8 mouse cellular contexts compared by ENCODE assay signal in genomic region chr5:146905486-146906172, GRCm38 (mm10). TPM values are rescaled to one million over a fixed set of nuclear protein-coding genes. Genes with fewer than 3 reads are reported as not detected.
DNase-seq lines count a peak whose midpoint lies in the region; ATAC-seq and TF ChIP-seq lines count a peak whose summit lies in the region.

No protein-coding gene starts in this region.

- no peak overlapping the region for H3ac ChIP-seq in C2C12 (ENCODE audit: control insufficient read depth, insufficient read length, low read depth)

- H3K27me3 ChIP-seq in C2C12 (ENCODE audit: control insufficient read depth, insufficient read depth, insufficient read length): no peaks in the 10 kb centered on the region
- 0 out of 2 replicates have a peak, but pooled peaks cover 5% of the 10 kb centered on the region for H3K27me3 ChIP-seq in embryonic facial prominence, embryonic 12.5 days
- no peaks in the 10 kb centered on the region for H3K27me3 ChIP-seq in liver, adult 2 months (ENCODE audit: control insufficient read depth, insufficient read depth, low read length)

- H3K79me2 ChIP-seq in C2C12 (ENCODE audit: control insufficient read depth, insufficient read depth): no peaks in the 10 kb centered on the region
- H3K79me2 ChIP-seq in liver, adult 2 months (ENCODE audit: control insufficient read depth, insufficient read depth, low read length): no peaks in the 10 kb centered on the region

- no peak overlapping the region for H3K27ac ChIP-seq in embryonic facial prominence, embryonic 12.5 days
- no peak overlapping the region for H3K27ac ChIP-seq in liver, adult 2 months (replicated peaks; ENCODE audit: insufficient read depth, low read depth, low read length)

- H3K36me3 ChIP-seq in C2C12 (ENCODE audit: control insufficient read depth, insufficient read depth): no peaks in the 10 kb centered on the region
- H3K36me3 ChIP-seq in embryonic facial prominence, embryonic 12.5 days: no peaks in the 10 kb centered on the region
- H3K36me3 ChIP-seq in liver, adult 2 months (ENCODE audit: control insufficient read depth, insufficient read depth, low read length): no peaks in the 10 kb centered on the region

- TF ChIP-seq CTCF in C2C12 (IDR thresholded peaks at IDR 0.05; ENCODE audit: control insufficient read depth, insufficient read depth, insufficient read length): peak; percentile 38
- TF ChIP-seq CTCF in liver, adult 2 months (IDR thresholded peaks at IDR 0.05; ENCODE audit: low read depth, low read length): peak; percentile 85

- H3K79me3 ChIP-seq in C2C12 (ENCODE audit: low read depth): no peaks in the 10 kb centered on the region

- WGBS in embryonic facial prominence, embryonic 12.5 days: 25% methylated on average over 14 of the region's 14 CpGs
- 24% methylated on average over 14 of the region's 14 CpGs for WGBS in liver, adult 2 months

- peak overlapping the region; percentile 38; the same call in 1 of the 2 replicates for H3K4me2 ChIP-seq in embryonic facial prominence, embryonic 12.5 days (replicated peaks)

- H3K4me1 ChIP-seq in embryonic facial prominence, embryonic 12.5 days: no peaks in the 10 kb centered on the region
- peaks cover 10% of the 10 kb centered on the region for H3K4me1 ChIP-seq in liver, adult 2 months (ENCODE audit: control insufficient read depth, insufficient read depth, low read length)

- no peak; the same call in 1 of the 2 replicates for ATAC-seq in embryonic facial prominence, embryonic 12.5 days (ENCODE audit: insufficient number of reproducible peaks, insufficient read depth, low FRiP score, low TSS enrichment)
- peak; percentile 69 for ATAC-seq in monocyte, adult 5-6 weeks (replicated peaks; ENCODE audit: insufficient number of reproducible peaks, low FRiP score, low TSS enrichment, poor library complexity, severe bottlenecking)

- no peaks in the 10 kb centered on the region for H3K9me3 ChIP-seq in embryonic facial prominence, embryonic 12.5 days

- no peak overlapping the region for H3K4me3 ChIP-seq in C2C12 (ENCODE audit: insufficient read depth, poor library complexity, severe bottlenecking)
- no peak overlapping the region for H3K4me3 ChIP-seq in embryonic facial prominence, embryonic 12.5 days
- no peak overlapping the region for H3K4me3 ChIP-seq in liver, adult 2 months (ENCODE audit: insufficient read depth, low read depth, low read length)

- peak; percentile 75 to 84 for DNase-seq in adrenal gland, postnatal 36 days
- peak; percentile 66 for DNase-seq in heart, adult 8-10 months (ENCODE audit: low spot score)
- peak; percentile 42 to 78 for DNase-seq in kidney, adult 8-10 months
- DNase-seq in liver, adult 2 months (ENCODE audit: extremely low read depth, low read depth, low spot score): peak; percentile 31
- peak; percentile 75 to 91 for DNase-seq in spleen, postnatal 4 days (ENCODE audit: low spot score in 2 of 2)

- no peak overlapping the region for H3K9ac ChIP-seq in embryonic facial prominence, embryonic 12.5 days
- no peak overlapping the region for H3K9ac ChIP-seq in liver, adult 2 months (ENCODE audit: low read depth, low read length)

- TF ChIP-seq POLR2A in liver, adult 2 months (IDR thresholded peaks at IDR 0.05; ENCODE audit: extremely low read depth, insufficient read depth, low read length): no peak

TF ChIP-seq in C2C12, 6 proteins besides CTCF, POLR2A, EP300 and RAD21:
- TF ChIP-seq MAX (IDR thresholded peaks at IDR 0.05): no peak
- TF ChIP-seq MYOD1 (IDR thresholded peaks at IDR 0.05; ENCODE audit: control insufficient read depth, insufficient read length, low read depth): no peak
- no peak for TF ChIP-seq MYOG (IDR thresholded peaks at IDR 0.05; ENCODE audit: control insufficient read depth, extremely low read depth, insufficient read length)
- no peak for TF ChIP-seq CEBPB (IDR thresholded peaks at IDR 0.05; ENCODE audit: low read depth)
- TF ChIP-seq USF1 (IDR thresholded peaks at IDR 0.05; ENCODE audit: low read depth): no peak
- no peak for TF ChIP-seq FOSL1 (IDR thresholded peaks at IDR 0.05; ENCODE audit: insufficient read depth, low read length, poor library complexity, severe bottlenecking)

RNA-seq across cellular contexts. Expression of gene Gtf3a, which starts 42.8 kb away (rescaled TPM):
- polyA plus RNA-seq in C2C12 (2012; fragmentation: generic; extraction: Trizol): 96.4 TPM
- total RNA-seq in adrenal gland, postnatal 36 days (2021): 10 to 100 TPM; 26.6 to 33.1 TPM
- 110 and 116 TPM in 2 replicates for polyA plus RNA-seq in embryonic facial prominence, embryonic 12.5 days (2016; fragmentation: Nextera tagmentation; extraction: Ambion mirVana)
- 10 to 100 TPM; 15.8 to 22.6 (median 19.9) TPM for total RNA-seq in heart, adult 8-10 months (2022)
- 12.2 and 15.6 TPM in 2 replicates for total RNA-seq in liver, adult 2 months (2014; rRNA removed)
- 15.3 and 17.9 TPM in 2 replicates for polyA plus RNA-seq in liver, adult 2 months (2012; rRNA removed)
- total RNA-seq in monocyte, adult 5-6 weeks (2017): 86.3 to 99.1 TPM (median 88.2 TPM) in 3 replicates

RNA-seq across cellular contexts. Expression of gene Mtif3, which starts 58.0 kb away (rescaled TPM):
- 17.1 TPM for polyA plus RNA-seq in C2C12 (2012; fragmentation: generic; extraction: Trizol)
- total RNA-seq in adrenal gland, postnatal 36 days (2021): 10 to 100 TPM; 24.0 to 31.5 TPM
- 25.2 and 29.7 TPM in 2 replicates for polyA plus RNA-seq in embryonic facial prominence, embryonic 12.5 days (2016; fragmentation: Nextera tagmentation; extraction: Ambion mirVana)
- total RNA-seq in heart, adult 8-10 months (2022): 10 to 100 TPM; 26.8 to 38.0 (median 31.5) TPM
- 20.3 and 24.1 TPM in 2 replicates for total RNA-seq in liver, adult 2 months (2014; rRNA removed)
- 17.4 and 17.5 TPM in 2 replicates for polyA plus RNA-seq in liver, adult 2 months (2012; rRNA removed)
- total RNA-seq in monocyte, adult 5-6 weeks (2017): 8.6 to 31.9 TPM (median 11.4 TPM) in 3 replicates

Comparison
In these comparisons a context has a peak if more than half of its experiments do, and no peak if none do; other contexts are left out.
1. DNase-seq: peak in every context shown above with its lines; median percentile 83 in spleen, postnatal 4 days; 80 in adrenal gland, postnatal 36 days; 66 in heart, adult 8-10 months; 60 in kidney, adult 8-10 months; 31 in liver, adult 2 months.